Mouse (Mus musculus) embryo, embryonic 10 days (tissue): ENCODE measurements around the gene Pom121l2.

ENCODE experiments used
- DNase-seq: peaks from one replicate; pipeline ENCODE4 v3.0.0-alpha.2; 2015; ENCODE audit warnings: low spot score

Gene Pom121l2

GRCm38 (mm10) chr13:21980981-21981802, at the start of gene Pom121l2:
Pom121l2 (plus strand) TSS chr13:21981194.
- DNase-seq = peak; percentile 60

- no peak for DNase-seq
Measured at GRCm38 (mm10) chr13:21931740-21932139, 49.3 kb upstream of the Pom121l2 start.

- DNase-seq = peak; percentile 56
Measured at GRCm38 (mm10) chr13:21933626-21934548, 47.1 kb upstream of the Pom121l2 start.

GRCm38 (mm10) chr13:21934982-21935791, 45.8 kb upstream of the Pom121l2 start:
- peak; percentile 85 for DNase-seq

- peak; percentile 82 for DNase-seq
Measured at GRCm38 (mm10) chr13:21935833-21936232, 45.2 kb upstream of the Pom121l2 start.

GRCm38 (mm10) chr13:21936968-21937367, 44.0 kb upstream of the Pom121l2 start:
- peak; percentile 86 for DNase-seq

- DNase-seq = peak; percentile 96
Measured at GRCm38 (mm10) chr13:21940213-21940612, 40.8 kb upstream of the Pom121l2 start.

- peak; percentile 72 for DNase-seq
Measured at GRCm38 (mm10) chr13:21940811-21941321, 40.1 kb upstream of the Pom121l2 start.

- no peak for DNase-seq
Measured at GRCm38 (mm10) chr13:21943644-21944043, 37.4 kb upstream of the Pom121l2 start.

GRCm38 (mm10) chr13:21944592-21944925, 36.4 kb upstream of the Pom121l2 start:
- DNase-seq = no peak

GRCm38 (mm10) chr13:21944926-21945740, 35.9 kb upstream of the Pom121l2 start, which contains the start of gene Zfp184:
Zfp184 (plus strand) TSS chr13:21945094.
- peak; percentile 99 for DNase-seq

- DNase-seq = no peak
Measured at GRCm38 (mm10) chr13:21969269-21969668, 11.7 kb upstream of the Pom121l2 start.

- DNase-seq = no peak
Measured at GRCm38 (mm10) chr13:21969816-21970215, 11.2 kb upstream of the Pom121l2 start.

- peak; percentile 22 for DNase-seq
Measured at GRCm38 (mm10) chr13:21971641-21972040, 9.4 kb upstream of the Pom121l2 start.

GRCm38 (mm10) chr13:21974221-21974725, 6.7 kb upstream of the Pom121l2 start:
- peak; percentile 91 for DNase-seq

GRCm38 (mm10) chr13:21974726-21975473, 6.1 kb upstream of the Pom121l2 start:
- DNase-seq = peak; percentile 86

- peak; percentile 43 for DNase-seq
Measured at GRCm38 (mm10) chr13:21981803-21982193, 804 bp downstream of the Pom121l2 start.

- DNase-seq = no peak
Measured at GRCm38 (mm10) chr13:21984486-21984885, 3.5 kb downstream of the Pom121l2 start.

- DNase-seq = no peak
Measured at GRCm38 (mm10) chr13:21992550-21992949, 11.6 kb downstream of the Pom121l2 start.
